Mouse (Mus musculus) embryo, embryonic 9.5 days (tissue): ENCODE results near the gene BC005537.
"Not testable (repeated sequence)": the region's sequence is repeated elsewhere in the genome, so short reads cannot be mapped to it uniquely, and the experiment has no call there.

Experiments
- DNase-seq: peaks from one replicate; pipeline ENCODE4 v3.0.0-alpha.2; 2017; ENCODE audit errors: extremely low spot score

The BC005537 gene

DNA sequence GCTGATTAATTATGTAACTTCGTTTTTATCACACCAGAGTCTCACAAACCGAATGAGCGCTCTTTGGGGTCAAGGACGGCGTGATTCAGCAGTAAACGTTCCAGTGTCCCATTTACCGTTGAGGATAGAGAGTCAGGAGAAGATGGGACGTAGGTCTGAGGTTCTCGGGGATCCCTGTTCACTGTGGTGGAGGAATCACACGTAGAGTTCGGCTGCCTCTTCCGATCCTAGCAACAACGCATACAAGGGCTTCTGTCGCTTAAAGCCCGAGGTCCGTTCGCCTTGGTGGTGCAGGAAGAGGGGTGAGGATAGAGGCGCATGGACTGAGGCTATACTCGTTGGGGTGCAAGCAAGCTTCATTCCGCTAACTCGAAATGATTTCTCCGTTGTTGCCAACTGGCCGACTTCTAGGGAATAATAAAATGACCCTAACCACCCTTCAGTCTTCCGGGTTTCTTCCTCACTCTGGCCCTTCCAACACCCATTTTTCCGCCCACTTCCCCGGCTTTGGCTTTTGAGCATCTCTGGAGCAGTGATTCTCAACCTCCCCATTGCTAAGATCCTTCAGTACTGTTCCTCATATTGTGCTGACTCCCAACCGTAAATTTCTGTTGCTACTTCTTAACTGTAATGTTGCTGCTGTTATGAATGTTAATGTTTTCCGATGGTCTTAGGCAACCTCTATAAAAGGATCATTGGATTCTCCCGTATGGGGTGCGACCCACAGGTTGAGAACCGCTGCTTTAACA lies 1.4 kb upstream of the BC005537 start:
- peak; percentile 54 for DNase-seq

DNA sequence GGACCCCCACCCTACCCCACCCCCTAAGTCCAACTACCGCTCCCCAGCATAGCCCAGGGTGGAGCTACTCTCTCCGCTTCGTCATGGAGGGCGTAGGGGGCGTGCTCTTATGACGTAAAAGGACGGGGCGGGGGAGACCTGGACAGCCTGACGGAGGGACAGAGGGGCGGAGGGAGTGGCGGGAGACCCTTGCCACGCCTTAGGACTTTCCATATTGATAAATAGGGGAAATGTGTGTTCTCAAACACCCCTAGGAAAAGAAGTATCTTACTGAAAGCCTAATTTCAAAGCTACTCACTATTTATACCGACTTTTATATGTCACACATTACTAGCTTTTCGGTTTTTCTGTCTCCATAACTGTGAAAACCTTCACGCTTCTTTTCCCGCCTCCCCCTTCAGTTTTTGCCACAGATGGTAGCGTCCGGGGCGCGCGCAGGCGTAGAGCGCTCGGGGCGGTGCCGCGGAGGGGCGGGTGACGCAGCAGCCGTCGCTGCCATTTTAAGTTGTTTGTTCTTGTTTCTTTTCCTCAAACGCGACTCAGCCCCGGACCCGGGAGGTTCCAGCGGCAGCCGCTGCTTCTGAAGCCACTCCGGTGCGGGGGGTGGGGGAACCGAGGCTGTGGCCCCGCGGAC lies 666 bp upstream of the BC005537 start:
- DNase-seq, result peak; percentile 99

GRCm38 (mm10) chr13:24802131-24802691 lies 754 bp downstream of the BC005537 start:
- DNase-seq, result peak; percentile 30

DNA sequence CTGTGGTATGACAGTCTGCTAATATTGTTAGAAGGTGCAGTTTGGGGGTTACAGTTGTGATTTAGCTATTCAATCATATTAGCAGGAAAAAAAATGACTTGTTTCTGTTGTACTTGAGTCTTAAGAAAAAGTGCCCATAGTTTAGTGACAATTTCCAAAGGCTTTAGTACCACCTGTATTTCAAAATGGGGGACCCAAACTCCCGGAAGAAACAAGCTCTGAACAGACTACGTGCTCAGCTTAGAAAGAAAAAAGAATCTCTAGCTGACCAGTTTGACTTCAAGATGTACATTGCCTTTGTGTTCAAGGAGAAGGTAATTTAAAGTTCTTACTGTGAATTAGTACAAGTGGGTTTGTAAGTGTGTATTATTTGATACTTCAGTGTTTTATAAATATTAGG lies 1.7 kb downstream of the BC005537 start:
- DNase-seq, result no peak

DNA sequence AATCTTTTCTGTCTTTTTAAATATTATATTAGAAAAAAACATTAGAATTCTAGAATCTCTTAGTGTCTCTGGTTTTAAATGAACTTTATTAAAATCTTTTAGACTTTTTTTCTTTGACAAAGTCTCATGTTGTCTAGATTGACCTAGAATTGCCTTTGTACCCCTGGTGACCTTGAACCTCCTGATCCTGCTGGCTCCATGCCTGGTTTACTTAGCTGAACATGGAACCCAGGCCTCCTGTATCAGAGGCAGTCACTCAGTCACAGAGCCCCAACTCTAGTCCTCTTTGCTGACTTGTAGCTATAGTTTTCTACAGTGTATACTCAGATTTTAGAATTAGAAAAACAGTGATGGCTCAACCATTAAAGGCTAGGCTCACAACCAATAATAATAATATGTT lies 4.6 kb downstream of the BC005537 start:
- no peak for DNase-seq

DNA sequence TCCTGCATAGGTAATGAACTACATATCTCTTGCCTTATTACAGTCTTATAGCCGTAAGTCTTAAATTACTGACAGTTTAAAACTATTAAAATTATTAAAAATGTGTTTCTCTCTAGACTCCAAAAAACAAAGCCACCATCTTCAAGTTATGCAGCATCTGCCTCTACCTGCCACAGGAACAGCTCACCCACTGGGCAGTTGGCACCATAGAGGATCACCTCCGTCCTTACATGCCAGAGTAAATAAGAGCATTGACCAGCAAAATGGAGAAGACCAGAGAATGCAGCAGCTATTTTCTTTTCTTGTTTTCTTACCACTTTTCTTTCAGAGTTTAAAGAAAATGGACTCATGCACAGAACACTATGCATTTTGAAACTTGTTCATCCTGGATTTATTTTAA lies 11.1 kb downstream of the BC005537 start:
- DNase-seq, result no peak

- no peak for DNase-seq
Measured at GRCm38 (mm10) chr13:24814616-24815015, 13.2 kb downstream of the BC005537 start.

DNA sequence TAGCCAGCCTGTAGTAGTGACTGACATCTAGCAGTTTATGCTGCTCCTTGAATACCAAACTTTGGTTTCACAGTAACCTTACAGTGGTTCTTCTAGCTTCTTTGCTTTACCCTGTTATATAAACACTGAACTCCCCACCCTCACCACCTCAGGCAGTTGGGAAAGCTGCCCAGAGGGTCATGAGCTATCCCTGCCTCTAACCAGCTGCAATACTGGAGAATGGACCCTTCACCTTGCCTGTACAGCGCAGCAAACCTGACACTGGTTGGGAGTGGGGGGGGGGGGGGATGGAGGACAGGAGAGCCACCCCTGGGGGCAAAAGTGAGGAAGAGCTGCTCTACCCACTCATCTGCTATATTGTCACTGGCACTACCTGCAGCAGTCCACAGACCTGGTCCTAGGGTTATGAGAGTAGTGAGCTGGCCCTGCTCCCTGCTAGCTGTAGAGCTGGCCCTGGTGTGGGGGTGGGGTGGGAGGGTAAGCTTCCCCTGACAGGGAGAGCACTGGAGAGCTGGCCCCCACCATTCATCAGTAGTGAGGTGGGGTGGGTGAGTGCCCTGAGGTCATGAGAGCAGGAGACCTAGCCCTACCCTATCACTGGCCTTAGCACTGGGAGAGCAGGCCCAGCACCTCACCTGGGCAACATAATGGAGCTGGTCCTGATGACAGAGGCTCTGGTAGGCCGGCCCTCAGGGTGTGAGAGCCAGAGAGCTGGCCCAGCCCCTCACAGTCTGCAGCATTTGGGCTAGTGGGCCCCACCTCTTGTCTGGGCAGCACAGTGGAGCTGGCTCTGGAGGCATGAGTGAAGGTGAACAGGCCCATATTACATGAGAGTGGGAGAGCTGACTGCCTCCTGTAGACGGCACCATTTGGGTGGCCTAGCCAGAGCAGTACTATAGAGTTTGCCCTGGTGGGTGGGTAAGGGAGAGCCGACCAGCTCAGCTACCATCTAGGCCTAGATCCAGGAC lies 15.0 kb downstream of the BC005537 start:
- peak; percentile 20 for DNase-seq

DNA sequence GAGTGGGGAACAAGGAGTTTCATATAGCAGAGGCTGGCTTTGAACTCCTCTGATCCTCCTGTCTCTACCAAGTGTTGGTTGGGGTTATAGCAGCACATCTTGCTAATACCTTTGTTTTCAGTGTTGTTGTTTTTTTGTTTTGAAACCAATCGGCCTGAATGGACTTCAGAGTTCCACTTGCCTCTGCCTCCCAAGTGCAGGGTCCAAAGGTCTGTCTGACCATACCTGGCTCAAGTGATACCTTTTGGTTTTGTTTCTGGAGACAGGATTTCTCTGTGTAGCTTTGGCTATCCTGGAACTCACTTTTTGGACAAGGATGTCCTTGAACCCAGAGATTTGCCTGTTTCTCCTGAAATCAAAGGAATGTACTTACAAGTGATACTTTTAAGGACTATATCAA lies 18.5 kb downstream of the BC005537 start:
- no peak for DNase-seq

GRCm38 (mm10) chr13:24822663-24823343 lies 21.3 kb downstream of the BC005537 start:
- no peak for DNase-seq

GRCm38 (mm10) chr13:24824647-24825046 lies 23.2 kb downstream of the BC005537 start:
- DNase-seq, result no peak

DNA sequence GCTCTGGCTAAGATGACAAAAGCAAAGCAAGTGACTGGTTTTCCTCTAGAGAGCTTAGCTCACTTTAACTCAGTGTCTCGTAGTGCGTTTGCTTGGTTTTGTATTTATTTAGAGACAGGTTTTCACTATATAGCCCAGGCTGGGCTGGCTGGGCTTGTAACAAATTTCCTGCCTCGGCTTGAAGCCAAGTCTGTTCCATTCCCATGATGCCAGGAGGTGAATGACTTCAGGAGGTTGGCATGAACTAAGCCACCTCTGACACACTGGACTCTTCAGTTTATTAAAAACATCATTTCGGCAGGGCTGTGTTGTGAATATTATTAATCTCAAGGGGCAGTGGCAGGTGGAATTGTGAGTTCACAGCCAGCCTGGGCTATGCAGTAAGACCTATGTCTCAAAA lies 24.1 kb downstream of the BC005537 start:
- no peak for DNase-seq

GRCm38 (mm10) chr13:24826116-24826515 lies 24.7 kb downstream of the BC005537 start:
- no peak for DNase-seq

DNA sequence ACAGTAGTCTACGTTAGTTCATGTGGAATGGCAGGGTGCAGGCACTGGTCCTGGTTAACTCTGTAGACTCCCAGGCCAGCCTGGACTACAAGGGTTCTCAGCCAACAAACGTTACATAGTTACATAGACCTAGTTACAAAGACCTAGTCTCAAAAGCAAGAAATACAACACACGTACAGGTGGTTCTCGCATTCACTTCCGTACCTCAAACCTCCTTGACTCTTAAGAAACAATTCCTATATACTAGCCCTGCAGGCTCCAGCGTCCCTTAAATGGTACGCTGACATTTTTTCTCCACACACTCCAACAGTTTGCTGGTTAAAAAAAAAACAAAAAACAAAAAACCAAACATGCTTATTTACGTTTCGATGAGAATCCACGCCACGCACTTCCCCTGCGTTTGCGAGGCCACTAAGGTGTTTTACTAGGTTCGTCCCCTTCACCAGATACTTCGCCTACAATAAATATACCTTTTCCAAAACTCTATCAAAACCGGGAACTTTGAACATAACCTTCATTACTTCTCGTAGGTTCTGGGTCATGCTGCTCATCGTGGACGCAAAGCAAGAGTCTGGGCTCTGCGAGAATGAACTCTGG lies 29.4 kb downstream of the BC005537 start:
- DNase-seq, result peak; percentile 11

- DNase-seq, result peak; percentile 99
Measured at GRCm38 (mm10) chr13:24831353-24832130, 30.1 kb downstream of the BC005537 start, which contains the start of the genes Acot13 and Tdp2. Gene Acot13 (minus strand): TSS chr13:24831540. Gene Tdp2 (plus strand): TSS chr13:24831679.

DNA sequence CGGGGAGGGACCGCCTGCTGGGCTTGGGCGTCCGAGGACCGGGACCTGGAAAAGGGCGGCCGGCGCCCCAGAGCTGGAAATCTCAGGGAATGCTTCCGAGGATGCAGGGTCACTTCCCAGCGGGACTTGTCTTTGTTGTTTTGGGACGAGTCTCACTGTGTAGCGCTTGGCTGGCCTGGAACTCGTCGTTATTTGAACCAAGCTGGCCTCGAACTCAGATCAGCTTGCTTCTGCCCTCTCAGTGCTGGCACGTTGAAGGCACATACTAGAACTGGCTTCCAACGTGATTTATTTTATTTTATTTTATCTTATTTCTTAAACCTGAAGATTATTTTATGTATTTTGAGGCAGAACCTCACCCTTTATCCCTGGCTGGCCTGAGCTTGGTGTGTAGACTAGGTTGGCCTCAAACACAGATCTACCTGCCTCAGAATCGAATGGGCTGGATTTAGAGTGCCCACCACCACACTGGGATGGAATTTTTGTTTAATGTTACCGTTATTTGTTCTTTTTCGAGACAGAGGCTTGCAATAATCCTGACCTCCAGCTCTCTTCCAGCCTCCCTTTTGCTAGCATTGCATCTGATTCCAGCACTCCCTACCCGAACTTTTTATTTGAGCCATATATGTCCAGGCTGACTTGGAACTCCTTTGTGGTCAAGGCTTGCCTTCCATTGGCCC lies 30.8 kb downstream of the BC005537 start:
- DNase-seq, result no peak

DNA sequence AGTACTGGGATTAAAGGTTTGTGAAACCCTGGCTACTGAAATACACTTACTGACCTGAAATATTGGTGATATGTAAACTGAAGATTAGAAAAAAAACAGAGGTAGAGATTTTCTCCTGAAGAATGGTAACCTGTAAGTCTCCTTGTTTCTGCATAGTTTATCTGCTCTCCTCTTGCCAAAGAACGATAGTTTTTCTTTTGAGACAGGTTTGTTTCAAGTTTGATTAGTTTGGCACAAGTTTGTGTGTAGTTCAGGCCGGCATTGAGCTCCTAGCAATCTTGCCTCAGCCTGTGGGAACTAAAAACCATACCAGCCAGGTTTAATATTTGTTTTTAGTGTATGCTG lies 31.3 kb downstream of the BC005537 start:
- no peak for DNase-seq

- DNase-seq, result not testable (repeated sequence)
Measured at GRCm38 (mm10) chr13:24837765-24838164, 36.3 kb downstream of the BC005537 start.

- DNase-seq, result no peak
Measured at GRCm38 (mm10) chr13:24839831-24840230, 38.4 kb downstream of the BC005537 start.

DNA sequence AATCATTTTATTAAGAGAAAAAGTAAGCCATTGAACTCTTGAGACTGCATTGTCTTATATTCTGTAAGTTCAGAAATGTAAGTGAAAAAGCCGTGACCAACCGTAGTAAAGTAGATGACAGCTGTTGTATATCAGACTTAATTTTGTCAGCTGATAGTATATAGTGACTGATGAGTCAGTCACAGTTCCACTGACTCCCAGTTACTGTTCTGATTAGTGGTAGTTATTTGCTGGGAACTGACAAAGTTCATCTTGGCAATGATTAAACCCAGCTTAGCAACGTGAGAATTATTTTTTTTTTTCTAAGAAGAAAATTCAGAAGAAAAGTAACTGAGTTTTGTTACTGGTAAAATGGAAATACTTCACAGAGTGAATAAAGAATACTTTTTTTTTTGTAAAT lies 40.2 kb downstream of the BC005537 start:
- no peak for DNase-seq
